Mouse (Mus musculus) heart, adult 10 weeks (tissue): ENCODE data around the gene Msx2. TPM values are rescaled to one million over a fixed set of nuclear protein-coding genes. Genes with fewer than 3 reads are reported as not detected.

ENCODE experiments used
- polyA plus RNA-seq: library from polyadenylated mRNA; stranded (reverse); fragments of 350-450 nt; fragmentation: Illumina TruSeq; extraction: RNeasy Lipid Tissue Mini Kit (QIAGEN cat#74804); gene quantifications from one replicate; pipeline ENCODE4 v1.2.3, GENCODE M21; 2014; ENCODE audit warnings: low read depth, low replicate concordance

Msx2 gene
- polyA plus RNA-seq, result 0.26 TPM

DNA sequence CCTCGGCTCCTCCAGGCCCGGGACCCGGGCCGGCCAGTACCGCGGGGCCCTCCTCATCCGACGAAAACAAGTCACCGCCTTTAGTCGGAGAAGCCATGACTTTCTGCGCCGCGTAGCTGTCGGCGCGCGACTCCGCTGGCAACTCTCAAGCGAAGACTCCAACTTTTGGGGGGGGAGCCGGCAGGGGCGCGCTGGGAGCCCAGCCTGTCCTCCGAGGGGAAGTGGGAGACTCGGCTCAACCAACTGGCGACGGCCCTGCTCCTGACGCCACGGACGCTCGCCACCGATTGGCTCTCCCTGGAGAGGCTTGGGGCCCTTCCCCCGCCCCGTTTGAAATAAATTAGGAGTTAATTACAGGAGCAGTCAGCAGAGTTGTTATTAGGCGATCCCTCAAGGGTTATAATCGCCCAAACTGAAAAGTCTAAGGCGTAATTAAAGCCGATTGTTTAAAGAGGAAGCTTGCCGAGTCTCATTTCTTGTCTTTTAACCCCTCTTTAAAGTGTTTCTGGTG is at the start of gene Msx2:
TSS of gene Msx2 (minus strand) at position 461 of the 511 bp plus-strand sequence.

Other genes with a start within 250 kb of the Msx2 start
- 1.2 TPM for gene Ror2, start 186.9 kb downstream of the Msx2 start, polyA plus RNA-seq
- 16.5 TPM for gene Sptlc1, start 95.7 kb downstream of the Msx2 start, polyA plus RNA-seq